Mouse (Mus musculus) stomach, embryonic 14.5 days (tissue): ENCODE results near the gene Zfp3. TPM values are rescaled to one million over a fixed set of nuclear protein-coding genes. Genes with fewer than 3 reads are reported as not detected.

Source experiments
- ATAC-seq: fragments of 200-750 bp; cut with Nextera tagmentation; 2 replicates; pipeline ENCODE4 v1.8.0; 2017; ENCODE audit warnings: low read depth, moderate TSS enrichment; ENCODE audit not compliant: insufficient number of reproducible peaks, insufficient read depth, low FRiP score
- H3K27ac ChIP-seq: fragments of 300-500 bp; sonication (generic); 2 replicates; pipeline ENCODE4 v1.5.1; 2014; ENCODE audit warnings: mild to moderate bottlenecking, low read length, moderate library complexity, mixed read lengths
- H3K27me3 ChIP-seq: fragments of 300-500 bp; sonication (generic); 2 replicates; pipeline ENCODE4 v1.6.1; 2014; ENCODE audit warnings: low read length, control low read depth, mixed read lengths; ENCODE audit not compliant: control insufficient read depth, insufficient read depth
- H3K36me3 ChIP-seq: fragments of 300-500 bp; sonication (generic); 2 replicates; pipeline ENCODE4 v1.6.1; 2014; ENCODE audit warnings: mild to moderate bottlenecking, control low read depth, low read length, moderate library complexity, mixed read lengths; ENCODE audit not compliant: control insufficient read depth, insufficient read depth
- H3K4me1 ChIP-seq: fragments of 300-500 bp; sonication (generic); 2 replicates; pipeline ENCODE4 v1.6.1; 2014; ENCODE audit warnings: low read length, control low read depth, mixed read lengths; ENCODE audit not compliant: control insufficient read depth, insufficient read depth
- H3K4me2 ChIP-seq: fragments of 300-500 bp; sonication (generic); replicated peaks from 2 replicates; pipeline ENCODE4 v1.6.1; 2014; ENCODE audit warnings: low read depth, low read length, control low read depth
- H3K4me3 ChIP-seq: fragments of 300-500 bp; sonication (generic); 2 replicates; pipeline ENCODE4 v1.5.1; 2014; ENCODE audit warnings: low read depth, low read length, control low read depth
- H3K9ac ChIP-seq: fragments of 300-500 bp; sonication (generic); replicated peaks from 2 replicates; pipeline ENCODE4 v1.6.1; 2014; ENCODE audit warnings: low read depth, mild to moderate bottlenecking, control low read depth, low read length, moderate library complexity, mixed read lengths
- H3K9me3 ChIP-seq: fragments of 300-500 bp; sonication (generic); 2 replicates; pipeline ENCODE4 v1.6.1; 2016; ENCODE audit warnings: low read depth, low read length, control low read depth; ENCODE audit not compliant: control insufficient read depth
- WGBS: fragments of 180-500 bp; shearing (Covaris S2); extraction: QIAGEN DNeasy Blood & Tissue Kit; methylation state at CpG from one replicate; pipeline ENCODE4 v1.1.7; 2014; 5-methylcytosine and 5-hydroxymethylcytosine counted together
- polyA plus RNA-seq: library from polyadenylated mRNA; unstranded; fragments of >200 nt; fragmentation: Nextera tagmentation; extraction: Ambion mirVana; gene quantifications from 2 replicates; pipeline ENCODE4 v1.2.1, GENCODE M21; 2014

Zfp3 gene
- polyA plus RNA-seq, 1 experiment from 2014 or later, result 4.5 TPM

GRCm38 (mm10) chr11:70804395-70804794 is 40.4 kb downstream of the Zfp3 start:
- H3K9me3 ChIP-seq, result no peaks in the 10 kb centered on the region
- no peak overlapping the region for H3K4me3 ChIP-seq
- H3K9ac ChIP-seq, result no peak overlapping the region
- no peak for ATAC-seq
- H3K36me3 ChIP-seq, result no peaks in the 10 kb centered on the region
- WGBS, result 79% methylated on average over 3 of the region's 3 CpGs
- H3K4me1 ChIP-seq, result no peaks in the 10 kb centered on the region
- no peaks in the 10 kb centered on the region for H3K27me3 ChIP-seq
- no peak overlapping the region for H3K27ac ChIP-seq
- no peak overlapping the region for H3K4me2 ChIP-seq

GRCm38 (mm10) chr11:70805641-70806175 is 41.7 kb downstream of the Zfp3 start:
- Histone ChIP-seq H3K4me1 (no peaks in the 10 kb centered on the region), H3K9ac (no peak overlapping the region), H3K27me3 (no peaks in the 10 kb centered on the region), H3K9me3 (no peaks in the 10 kb centered on the region), H3K27ac (peak overlapping the region; percentile 39; the same call in 1 of the 2 replicates), H3K36me3 (no peaks in the 10 kb centered on the region), H3K4me3 (no peak overlapping the region), H3K4me2 (no peak overlapping the region; the same call in 1 of the 2 replicates)
- ATAC-seq, result no peak
- WGBS, result 80% methylated on average over 8 of the region's 8 CpGs

- H3K4me2 ChIP-seq, result no peak overlapping the region
- no peaks in the 10 kb centered on the region for H3K27me3 ChIP-seq
- no peak for ATAC-seq
- H3K9me3 ChIP-seq, result no peaks in the 10 kb centered on the region
- no peak overlapping the region for H3K9ac ChIP-seq
- 82% methylated on average over 4 of the region's 4 CpGs for WGBS
- H3K4me3 ChIP-seq, result no peak overlapping the region
- no peaks in the 10 kb centered on the region for H3K36me3 ChIP-seq
- no peak overlapping the region for H3K27ac ChIP-seq
- H3K4me1 ChIP-seq, result no peaks in the 10 kb centered on the region
Observed at GRCm38 (mm10) chr11:70806697-70807096, 42.7 kb downstream of the Zfp3 start.

DNA sequence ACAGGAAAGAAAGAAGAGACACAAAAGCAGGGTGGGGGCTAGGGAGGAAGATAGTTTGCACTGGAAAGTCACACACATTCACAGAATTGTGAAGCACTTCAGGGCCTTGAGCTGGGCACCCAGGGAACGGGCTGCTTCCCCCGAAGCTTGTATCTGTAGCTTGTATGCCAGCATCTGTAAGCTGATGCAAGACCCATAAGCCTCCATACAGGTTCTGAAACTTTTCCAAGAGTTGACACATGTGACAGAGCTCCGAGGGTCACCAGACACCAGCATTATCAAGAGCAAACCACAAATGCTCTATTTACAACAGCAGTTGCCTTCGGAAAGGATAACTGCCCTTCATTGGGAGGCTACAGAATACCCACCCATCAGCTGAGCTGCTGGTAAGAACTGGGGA is 43.6 kb downstream of the Zfp3 start:
- Histone ChIP-seq H3K4me3 (no peak overlapping the region), H3K27ac (no peak overlapping the region), H3K4me1 (no peaks in the 10 kb centered on the region), H3K4me2 (no peak overlapping the region), H3K36me3 (no peaks in the 10 kb centered on the region), H3K9ac (no peak overlapping the region), H3K9me3 (no peaks in the 10 kb centered on the region), H3K27me3 (no peaks in the 10 kb centered on the region)
- WGBS, result 90% methylated on average over 4 of the region's 4 CpGs
- ATAC-seq, result no peak

- Histone ChIP-seq H3K9me3 (no peaks in the 10 kb centered on the region), H3K9ac (no peak overlapping the region), H3K4me3 (no peak overlapping the region), H3K4me2 (no peak overlapping the region), H3K27me3 (no peaks in the 10 kb centered on the region), H3K36me3 (no peaks in the 10 kb centered on the region), H3K27ac (no peak overlapping the region), H3K4me1 (no peaks in the 10 kb centered on the region)
- no peak for ATAC-seq
- WGBS, result 75% methylated on average over 3 of the region's 3 CpGs
Observed at GRCm38 (mm10) chr11:70808101-70808500, 44.1 kb downstream of the Zfp3 start.

DNA sequence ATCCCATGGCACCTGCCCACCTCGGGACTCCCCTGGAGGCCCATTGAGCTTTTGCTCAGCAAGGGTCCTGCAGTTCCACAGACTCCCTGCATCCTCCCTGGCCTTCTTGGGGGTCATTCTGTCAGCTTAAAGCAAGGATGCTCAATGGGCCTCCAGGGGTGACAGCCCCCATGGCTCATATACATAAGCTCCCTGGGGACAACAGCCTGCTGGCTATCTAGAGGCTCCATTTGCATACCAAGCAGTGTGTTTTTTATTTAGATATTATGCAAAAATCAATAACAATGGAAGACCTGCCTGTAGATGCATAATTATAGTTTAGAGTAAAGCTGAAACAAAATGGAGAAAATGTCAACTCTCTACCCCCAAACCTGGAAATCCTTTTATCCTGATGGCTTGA is 45.0 kb downstream of the Zfp3 start:
- H3K4me1 ChIP-seq, result no peaks in the 10 kb centered on the region
- WGBS, result 32% methylated on average over 1 of the region's 1 CpGs
- H3K4me2 ChIP-seq, result no peak overlapping the region
- H3K27me3 ChIP-seq, result no peaks in the 10 kb centered on the region
- H3K9me3 ChIP-seq, result no peaks in the 10 kb centered on the region
- ATAC-seq, result no peak
- no peak overlapping the region for H3K9ac ChIP-seq
- no peak overlapping the region for H3K4me3 ChIP-seq
- no peaks in the 10 kb centered on the region for H3K36me3 ChIP-seq
- H3K27ac ChIP-seq, result no peak overlapping the region

DNA sequence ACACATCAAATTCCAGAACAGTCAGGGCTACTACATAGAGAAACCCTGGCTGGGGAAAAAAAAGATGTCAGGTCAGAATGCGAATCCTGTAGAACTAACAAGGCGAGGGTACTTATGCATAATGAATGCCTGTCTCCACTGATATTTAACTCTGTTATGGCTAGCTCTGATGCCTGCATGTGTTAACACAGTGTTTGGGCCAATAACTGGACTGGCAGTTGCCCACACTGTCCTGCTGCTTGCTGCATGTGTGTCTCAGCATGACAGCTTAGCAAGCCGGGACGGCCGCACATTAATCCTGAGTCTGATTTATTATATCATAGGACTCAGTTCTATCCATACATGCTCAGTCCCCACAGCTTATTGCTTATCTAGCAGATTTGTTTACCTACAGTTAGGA is 47.0 kb downstream of the Zfp3 start:
- Histone ChIP-seq H3K4me2 (no peak overlapping the region), H3K9me3 (no peaks in the 10 kb centered on the region), H3K4me3 (no peak overlapping the region), H3K9ac (no peak overlapping the region), H3K27me3 (no peaks in the 10 kb centered on the region), H3K27ac (no peak overlapping the region), H3K36me3 (no peaks in the 10 kb centered on the region), H3K4me1 (no peaks in the 10 kb centered on the region)
- WGBS, result 79% methylated on average over 5 of the region's 5 CpGs
- no peak for ATAC-seq

- Histone ChIP-seq H3K4me1 (no peaks in the 10 kb centered on the region), H3K4me3 (no peak overlapping the region), H3K27me3 (no peaks in the 10 kb centered on the region), H3K9me3 (no peaks in the 10 kb centered on the region), H3K27ac (no peak overlapping the region), H3K36me3 (no peaks in the 10 kb centered on the region), H3K4me2 (no peak overlapping the region), H3K9ac (no peak overlapping the region)
- no peak for ATAC-seq
- WGBS, result 65% methylated on average over 13 of the region's 13 CpGs
Observed at GRCm38 (mm10) chr11:70811471-70812240, 47.6 kb downstream of the Zfp3 start.

- H3K9me3 ChIP-seq, result no peaks in the 10 kb centered on the region
- ATAC-seq, result no peak
- no peak within 1 kb of the TSS for H3K27ac ChIP-seq
Observed at GRCm38 (mm10) chr11:70812365-70812764, 48.4 kb downstream of the Zfp3 start, which contains the start of gene Scimp. TSS of gene Scimp (minus strand) at chr11:70812586.

More at GRCm38 (mm10) chr11:70812365-70812764, 48.4 kb downstream of the Zfp3 start, which contains the start of gene Scimp:
- Histone ChIP-seq H3K4me2 (no peak within 1 kb of the TSS), H3K36me3 (no peaks in the 10 kb centered on the region), H3K4me1 (no peaks in the 10 kb centered on the region), H3K9ac (no peak within 1 kb of the TSS), H3K27me3 (no peaks in the 10 kb centered on the region), H3K4me3 (no peak within 1 kb of the TSS)
- 81% methylated on average over 7 of the region's 7 CpGs for WGBS
